Mouse (Mus musculus): ENCODE data around the gene Olfr1029. TPM values are rescaled to one million over a fixed set of nuclear protein-coding genes. Genes with fewer than 3 reads are reported as not detected.
"Not testable (repeated sequence)": the region's sequence is repeated elsewhere in the genome, so short reads cannot be mapped to it uniquely, and the experiment has no call there.

Olfr1029 gene
- total RNA-seq (2014; rRNA removed) (0.09 and 0.13 TPM in 2 replicates), polyA plus RNA-seq (2012; rRNA removed) (0.04 TPM in 1 of 2 replicates, not detected in the other)

DNA sequence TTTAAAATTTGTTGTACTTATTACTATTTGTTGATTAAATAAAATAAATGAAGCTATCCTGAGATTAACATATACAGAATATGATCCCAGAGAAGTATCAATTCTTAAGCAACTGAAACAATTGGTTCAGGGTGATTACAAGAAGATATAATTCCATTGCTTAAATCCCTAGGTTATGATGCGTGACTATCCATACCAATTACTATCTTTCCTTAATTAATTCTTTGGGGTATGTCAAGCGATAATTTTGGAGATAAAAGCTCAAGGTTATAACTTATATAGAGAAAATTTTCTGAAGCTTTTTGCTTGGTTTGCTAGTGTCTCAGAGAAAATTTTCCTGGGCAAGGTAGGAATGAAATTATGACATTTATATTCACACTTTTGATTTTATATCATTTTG, at the start of gene Olfr1029:
Gene Olfr1029 (plus strand): TSS at position 301 of the 400 bp plus-strand sequence.
- no peak for DNase-seq (ENCODE audit: extremely low read depth, low read depth, low spot score)
- Histone ChIP-seq H3K79me2 (ENCODE audit: control insufficient read depth, insufficient read depth, low read length) (no peaks in the 10 kb centered on the region), H3K27me3 (ENCODE audit: control insufficient read depth, insufficient read depth, low read length) (no peaks in the 10 kb centered on the region), H3K9ac (ENCODE audit: low read depth, low read length) (no peak within 1 kb of the TSS), H3K4me1 (ENCODE audit: control insufficient read depth, insufficient read depth, low read length) (no peaks in the 10 kb centered on the region), H3K36me3 (ENCODE audit: control insufficient read depth, insufficient read depth, low read length) (no peaks in the 10 kb centered on the region), H3K4me3 (ENCODE audit: insufficient read depth, low read depth, low read length) (no peak within 1 kb of the TSS), H3K27ac (replicated peaks; ENCODE audit: insufficient read depth, low read depth, low read length) (no peak within 1 kb of the TSS)
- TF ChIP-seq CTCF (IDR thresholded peaks at IDR 0.05; ENCODE audit: low read depth, low read length) (no peak), POLR2A (IDR thresholded peaks at IDR 0.05; ENCODE audit: extremely low read depth, insufficient read depth, low read length) (no peak)
- WGBS, result 90% methylated on average over 2 of the region's 2 CpGs

- DNase-seq (ENCODE audit: extremely low read depth, low read depth, low spot score), result no peak
- no peaks in the 10 kb centered on the region for H3K27me3 ChIP-seq (ENCODE audit: control insufficient read depth, insufficient read depth, low read length)
- H3K4me3 ChIP-seq (ENCODE audit: insufficient read depth, low read depth, low read length), result no peak within 1 kb of the TSS
- no peak within 1 kb of the TSS for H3K27ac ChIP-seq (replicated peaks; ENCODE audit: insufficient read depth, low read depth, low read length)
- H3K36me3 ChIP-seq (ENCODE audit: control insufficient read depth, insufficient read depth, low read length), result no peaks in the 10 kb centered on the region
- no peaks in the 10 kb centered on the region for H3K79me2 ChIP-seq (ENCODE audit: control insufficient read depth, insufficient read depth, low read length)
- 85% methylated on average over 1 of the region's 1 CpGs for WGBS
- H3K9ac ChIP-seq (ENCODE audit: low read depth, low read length), result no peak within 1 kb of the TSS
- H3K4me1 ChIP-seq (ENCODE audit: control insufficient read depth, insufficient read depth, low read length), result no peaks in the 10 kb centered on the region
- TF ChIP-seq POLR2A (IDR thresholded peaks at IDR 0.05; ENCODE audit: extremely low read depth, insufficient read depth, low read length) (no peak), CTCF (IDR thresholded peaks at IDR 0.05; ENCODE audit: low read depth, low read length) (no peak)
These were observed 23.6 kb upstream of the Olfr1029 start, which contains the start of gene Olfr1028 for GRCm38 (mm10) chr2:85950137-85950536. Olfr1028 (plus strand) TSS chr2:85950437.

- no peak within 1 kb of the TSS for H3K9ac ChIP-seq (ENCODE audit: low read depth, low read length)
- DNase-seq (ENCODE audit: extremely low read depth, low read depth, low spot score), result no peak
- WGBS, result 54% methylated on average over 1 of the region's 1 CpGs
These were observed 5.3 kb downstream of the Olfr1029 start, which contains the start of gene Olfr1030 for GRCm38 (mm10) chr2:85978976-85979375. Olfr1030 (plus strand) TSS chr2:85979276.

GRCm38 (mm10) chr2:85990004-85990403, 16.3 kb downstream of the Olfr1029 start, which contains the start of gene Olfr1031:
Olfr1031 (plus strand) TSS chr2:85990304.
- Histone ChIP-seq H3K4me3 (ENCODE audit: insufficient read depth, low read depth, low read length) (no peak within 1 kb of the TSS), H3K4me1 (ENCODE audit: control insufficient read depth, insufficient read depth, low read length) (no peaks in the 10 kb centered on the region), H3K36me3 (ENCODE audit: control insufficient read depth, insufficient read depth, low read length) (no peaks in the 10 kb centered on the region), H3K27ac (replicated peaks; ENCODE audit: insufficient read depth, low read depth, low read length) (no peak within 1 kb of the TSS), H3K79me2 (ENCODE audit: control insufficient read depth, insufficient read depth, low read length) (no peaks in the 10 kb centered on the region), H3K27me3 (ENCODE audit: control insufficient read depth, insufficient read depth, low read length) (no peaks in the 10 kb centered on the region), H3K9ac (ENCODE audit: low read depth, low read length) (no peak within 1 kb of the TSS)
- DNase-seq (ENCODE audit: extremely low read depth, low read depth, low spot score), result no peak
- TF ChIP-seq POLR2A (IDR thresholded peaks at IDR 0.05; ENCODE audit: extremely low read depth, insufficient read depth, low read length) (no peak), CTCF (IDR thresholded peaks at IDR 0.05; ENCODE audit: low read depth, low read length) (no peak)
- WGBS, result 43% methylated on average over 3 of the region's 3 CpGs

More at GRCm38 (mm10) chr2:85978976-85979375, 5.3 kb downstream of the Olfr1029 start, which contains the start of gene Olfr1030:
- Histone ChIP-seq H3K36me3 (ENCODE audit: control insufficient read depth, insufficient read depth, low read length) (no peaks in the 10 kb centered on the region), H3K4me3 (ENCODE audit: insufficient read depth, low read depth, low read length) (no peak within 1 kb of the TSS), H3K27me3 (ENCODE audit: control insufficient read depth, insufficient read depth, low read length) (no peaks in the 10 kb centered on the region), H3K4me1 (ENCODE audit: control insufficient read depth, insufficient read depth, low read length) (no peaks in the 10 kb centered on the region; the same call in 1 of the 2 replicates), H3K79me2 (ENCODE audit: control insufficient read depth, insufficient read depth, low read length) (no peaks in the 10 kb centered on the region), H3K27ac (replicated peaks; ENCODE audit: insufficient read depth, low read depth, low read length) (no peak within 1 kb of the TSS)
- TF ChIP-seq POLR2A (IDR thresholded peaks at IDR 0.05; ENCODE audit: extremely low read depth, insufficient read depth, low read length), result no peak
- TF ChIP-seq CTCF (IDR thresholded peaks at IDR 0.05; ENCODE audit: low read depth, low read length), result no peak

- Histone ChIP-seq H3K4me1 (ENCODE audit: control insufficient read depth, insufficient read depth, low read length) (no peaks in the 10 kb centered on the region), H3K9ac (ENCODE audit: low read depth, low read length) (no peak within 1 kb of the TSS), H3K27ac (replicated peaks; ENCODE audit: insufficient read depth, low read depth, low read length) (no peak within 1 kb of the TSS), H3K27me3 (ENCODE audit: control insufficient read depth, insufficient read depth, low read length) (no peaks in the 10 kb centered on the region), H3K79me2 (ENCODE audit: control insufficient read depth, insufficient read depth, low read length) (no peaks in the 10 kb centered on the region), H3K36me3 (ENCODE audit: control insufficient read depth, insufficient read depth, low read length) (no peaks in the 10 kb centered on the region), H3K4me3 (ENCODE audit: insufficient read depth, low read depth, low read length) (no peak within 1 kb of the TSS)
- WGBS, result 86% methylated on average over 7 of the region's 7 CpGs
- no peak for DNase-seq (ENCODE audit: extremely low read depth, low read depth, low spot score)
- TF ChIP-seq CTCF (IDR thresholded peaks at IDR 0.05; ENCODE audit: low read depth, low read length) (no peak), POLR2A (IDR thresholded peaks at IDR 0.05; ENCODE audit: extremely low read depth, insufficient read depth, low read length) (no peak)
These were observed 31.5 kb downstream of the Olfr1029 start, which contains the start of gene Olfr1032 for GRCm38 (mm10) chr2:86005240-86005639. Olfr1032 (plus strand) TSS chr2:86005540.

DNA sequence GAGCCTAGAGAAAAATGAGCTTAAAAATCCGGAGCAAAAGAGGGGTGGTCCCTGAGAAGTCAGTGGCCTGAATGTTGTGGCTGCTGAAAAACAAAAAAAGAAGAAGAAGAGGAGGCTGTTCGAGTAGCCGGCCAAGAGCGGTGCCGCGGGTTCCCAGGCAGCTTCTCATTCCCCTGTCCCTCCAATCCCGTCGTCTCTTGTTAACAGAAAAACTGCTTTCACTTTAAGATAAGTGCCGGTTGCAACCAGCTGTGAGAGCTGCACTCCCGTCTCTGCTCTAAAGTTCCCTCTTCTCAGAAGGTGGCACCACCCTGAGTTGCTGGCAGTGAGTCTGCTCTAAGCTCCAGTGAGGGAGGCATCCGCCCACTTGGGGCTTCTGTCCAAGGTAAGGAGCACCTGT, 46.7 kb downstream of the Olfr1029 start, which contains the start of gene Olfr1033:
Gene Olfr1033 (plus strand): TSS at position 228 of the 400 bp plus-strand sequence.
- H3K27me3 ChIP-seq (ENCODE audit: control insufficient read depth, insufficient read depth, low read length); H3K4me1 ChIP-seq (ENCODE audit: control insufficient read depth, insufficient read depth, low read length); H3K36me3 ChIP-seq (ENCODE audit: control insufficient read depth, insufficient read depth, low read length); H3K79me2 ChIP-seq (ENCODE audit: control insufficient read depth, insufficient read depth, low read length): not testable (repeated sequence)
- Histone ChIP-seq H3K27ac (replicated peaks; ENCODE audit: insufficient read depth, low read depth, low read length) (peak within 1 kb of the TSS; percentile 96), H3K9ac (ENCODE audit: low read depth, low read length) (peak within 1 kb of the TSS; percentile 42), H3K4me3 (ENCODE audit: insufficient read depth, low read depth, low read length) (peak within 1 kb of the TSS; percentile 55)
- peak; percentile 62 for DNase-seq (ENCODE audit: extremely low read depth, low read depth, low spot score)
- 2% methylated on average over 11 of the region's 11 CpGs for WGBS

DNA sequence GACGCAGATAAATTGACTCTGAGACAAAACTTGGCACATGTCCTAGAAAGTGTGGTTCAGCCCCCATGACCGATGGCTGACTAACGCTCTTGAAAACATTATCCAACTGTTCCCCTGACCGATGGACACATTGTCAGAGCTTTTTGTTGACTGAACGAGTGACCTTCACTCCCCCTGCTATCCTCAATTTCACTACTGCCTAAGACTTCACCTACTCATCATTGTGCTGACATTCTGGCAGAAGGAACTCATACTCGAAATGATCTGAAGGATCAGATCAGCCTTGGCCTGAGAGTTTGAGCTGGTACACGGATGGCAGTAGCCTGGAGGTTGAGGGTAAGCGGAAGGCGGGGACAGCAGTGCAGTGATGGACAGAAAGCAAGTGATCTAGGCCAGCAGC, 47.8 kb downstream of the Olfr1029 start:
- not testable (repeated sequence) for H3K79me2 ChIP-seq (ENCODE audit: control insufficient read depth, insufficient read depth, low read length); H3K27me3 ChIP-seq (ENCODE audit: control insufficient read depth, insufficient read depth, low read length); H3K36me3 ChIP-seq (ENCODE audit: control insufficient read depth, insufficient read depth, low read length); H3K4me1 ChIP-seq (ENCODE audit: control insufficient read depth, insufficient read depth, low read length); H3K4me3 ChIP-seq (ENCODE audit: insufficient read depth, low read depth, low read length); H3K27ac ChIP-seq (replicated peaks; ENCODE audit: insufficient read depth, low read depth, low read length); DNase-seq (ENCODE audit: extremely low read depth, low read depth, low spot score); H3K9ac ChIP-seq (ENCODE audit: low read depth, low read length)
- 22% methylated on average over 6 of the region's 9 CpGs for WGBS
